8 mouse cellular contexts compared by ENCODE assay signal in the genomic region with DNA sequence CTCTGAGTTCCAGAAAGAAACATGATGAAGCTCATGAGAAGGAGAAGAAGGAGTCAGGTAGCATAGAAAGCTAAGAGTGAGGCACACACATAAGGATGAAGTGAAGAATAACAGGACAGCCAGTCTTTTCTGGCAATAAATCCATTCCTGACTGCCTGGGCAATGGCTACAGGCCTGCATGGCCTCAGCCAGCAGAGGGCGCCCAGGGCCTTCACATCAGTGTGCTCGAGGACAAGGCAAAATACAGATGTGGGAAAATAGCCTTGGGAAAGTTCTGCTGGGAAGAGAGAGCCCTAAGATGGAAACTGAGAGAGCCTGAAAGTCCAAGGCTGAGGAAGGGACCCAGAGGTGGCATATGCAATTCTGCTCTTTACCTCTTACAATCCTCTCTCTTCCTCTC. TPM values are rescaled to one million over a fixed set of nuclear protein-coding genes. Genes with fewer than 3 reads are reported as not detected.
DNase-seq lines count a peak whose midpoint lies in the region; ATAC-seq and TF ChIP-seq lines count a peak whose summit lies in the region.

No protein-coding gene starts in this region.

- no peaks in the 10 kb centered on the region for H3K4me1 ChIP-seq in bone marrow macrophage, adult 2 months (ENCODE audit: control insufficient read depth, insufficient read depth, low read length)
- no peaks in the 10 kb centered on the region for H3K4me1 ChIP-seq in embryonic fibroblast, embryonic 13.5 days (ENCODE audit: control insufficient read depth, insufficient read depth, low read length)
- H3K4me1 ChIP-seq in heart, embryonic 16.5 days (ENCODE audit: control insufficient read depth, insufficient read depth, low read length), result peaks cover 18% of the 10 kb centered on the region
- 0 out of 2 replicates have a peak, but pooled peaks cover 2% of the 10 kb centered on the region for H3K4me1 ChIP-seq in liver, adult 2 months (ENCODE audit: control insufficient read depth, insufficient read depth, low read length)
- H3K4me1 ChIP-seq in neural tube, embryonic 14.5 days (ENCODE audit: control insufficient read depth, insufficient read depth, low read length), result no peaks in the 10 kb centered on the region

- 0% methylated on average over 2 of the region's 2 CpGs for WGBS in heart, embryonic 16.5 days
- 0% methylated on average over 2 of the region's 2 CpGs for WGBS in liver, adult 2 months
- 4% methylated on average over 2 of the region's 2 CpGs for WGBS in neural tube, embryonic 14.5 days

- no peaks in the 10 kb centered on the region for H3K9me3 ChIP-seq in heart, embryonic 16.5 days (replicated peaks; ENCODE audit: control insufficient read depth, low read length)
- no peaks in the 10 kb centered on the region for H3K9me3 ChIP-seq in neural tube, embryonic 14.5 days (ENCODE audit: control insufficient read depth, low read length)

- peak; percentile 59; the same call in 1 of the 2 replicates for ATAC-seq in heart, embryonic 16.5 days (replicated peaks; ENCODE audit: extremely low read depth, insufficient read depth, low FRiP score)
- peak; percentile 96 for ATAC-seq in neural tube, embryonic 14.5 days (ENCODE audit: low read depth)

- H3K36me3 ChIP-seq in heart, embryonic 16.5 days (ENCODE audit: control insufficient read depth, insufficient read depth), result no peaks in the 10 kb centered on the region
- no peaks in the 10 kb centered on the region for H3K36me3 ChIP-seq in liver, adult 2 months (ENCODE audit: control insufficient read depth, insufficient read depth, low read length)
- no peaks in the 10 kb centered on the region for H3K36me3 ChIP-seq in neural tube, embryonic 14.5 days (ENCODE audit: control insufficient read depth, insufficient read depth, low read length)

- no peak overlapping the region for H3K27ac ChIP-seq in bone marrow macrophage, adult 2 months (ENCODE audit: insufficient read depth, low read depth, low read length)
- no peak overlapping the region for H3K27ac ChIP-seq in embryonic fibroblast, embryonic 13.5 days (ENCODE audit: insufficient read depth, low read length)
- no peak overlapping the region for H3K27ac ChIP-seq in heart, embryonic 16.5 days (ENCODE audit: low read length)
- no peak overlapping the region for H3K27ac ChIP-seq in liver, adult 2 months (replicated peaks; ENCODE audit: insufficient read depth, low read depth, low read length)
- no peak overlapping the region for H3K27ac ChIP-seq in neural tube, embryonic 14.5 days (ENCODE audit: low read depth, low read length)

- peak; percentile 80 for TF ChIP-seq CTCF in bone marrow macrophage, adult 2 months (IDR thresholded peaks at IDR 0.05; ENCODE audit: low read depth, low read length)
- peak; percentile 97 for TF ChIP-seq CTCF in embryonic fibroblast, embryonic 13.5 days (IDR thresholded peaks at IDR 0.05; ENCODE audit: borderline replicate concordance, insufficient read depth, low read length)
- peak; percentile 98 for TF ChIP-seq CTCF in liver, adult 2 months (IDR thresholded peaks at IDR 0.05; ENCODE audit: low read depth, low read length)

- TF ChIP-seq POLR2A in bone marrow macrophage, adult 2 months (IDR thresholded peaks at IDR 0.05; ENCODE audit: borderline replicate concordance, low read depth, low read length), result no peak
- TF ChIP-seq POLR2A in embryonic fibroblast, embryonic 13.5 days (IDR thresholded peaks at IDR 0.05; ENCODE audit: low read depth, low read length), result no peak
- no peak for TF ChIP-seq POLR2A in liver, adult 2 months (IDR thresholded peaks at IDR 0.05; ENCODE audit: extremely low read depth, insufficient read depth, low read length)

- H3K4me3 ChIP-seq in bone marrow macrophage, adult 2 months (ENCODE audit: insufficient read depth, low read length), result no peak overlapping the region
- no peak overlapping the region for H3K4me3 ChIP-seq in embryonic fibroblast, embryonic 13.5 days (ENCODE audit: insufficient read depth, low read length)
- H3K4me3 ChIP-seq in heart, embryonic 16.5 days (ENCODE audit: low read length), result no peak overlapping the region
- no peak overlapping the region for H3K4me3 ChIP-seq in liver, adult 2 months (ENCODE audit: insufficient read depth, low read depth, low read length)
- no peak overlapping the region for H3K4me3 ChIP-seq in neural tube, embryonic 14.5 days (ENCODE audit: low read depth, low read length)

- no peak overlapping the region for H3K9ac ChIP-seq in heart, embryonic 16.5 days (ENCODE audit: low read length)
- H3K9ac ChIP-seq in liver, adult 2 months (ENCODE audit: low read depth, low read length), result no peak overlapping the region
- H3K9ac ChIP-seq in neural tube, embryonic 14.5 days (replicated peaks; ENCODE audit: low read depth, low read length), result no peak overlapping the region

- peak; percentile 20 for DNase-seq in A20 (ENCODE audit: low read depth, low spot score)
- peak; percentile 91 for DNase-seq in kidney, postnatal 10 days
- DNase-seq in liver, adult 2 months (ENCODE audit: extremely low read depth, low read depth, low spot score), result peak; percentile 32
- peak; percentile 6 for DNase-seq in thymus, postnatal 25 days

- H3K4me2 ChIP-seq in heart, embryonic 16.5 days (ENCODE audit: low read depth, low read length), result no peak overlapping the region
- H3K4me2 ChIP-seq in neural tube, embryonic 14.5 days (ENCODE audit: low read depth, low read length), result no peak overlapping the region

- no peaks in the 10 kb centered on the region for H3K79me2 ChIP-seq in liver, adult 2 months (ENCODE audit: control insufficient read depth, insufficient read depth, low read length)

- no peaks in the 10 kb centered on the region for H3K27me3 ChIP-seq in heart, embryonic 16.5 days (ENCODE audit: control insufficient read depth, insufficient read depth, low read length)
- H3K27me3 ChIP-seq in liver, adult 2 months (ENCODE audit: control insufficient read depth, insufficient read depth, low read length), result no peaks in the 10 kb centered on the region
- H3K27me3 ChIP-seq in neural tube, embryonic 14.5 days (ENCODE audit: control insufficient read depth, insufficient read depth, low read length), result no peaks in the 10 kb centered on the region

RNA-seq across cellular contexts. Expression of a gene that starts 49.9 kb away (rescaled TPM):
- 8.8 and 9.2 TPM in 2 replicates for polyA plus RNA-seq in bone marrow macrophage, adult 2 months (2012; ENCODE audit: insufficient read depth, insufficient read length, missing spikeins)
- 28.8 and 33.1 TPM in 2 replicates for polyA plus RNA-seq in embryonic fibroblast, embryonic 13.5 days (2011; ENCODE audit: insufficient read length, low read depth, missing spikeins)
- 35.8 and 36.7 TPM in 2 replicates for polyA plus RNA-seq in heart, embryonic 16.5 days (2015; fragmentation: Nextera tagmentation; extraction: Ambion mirVana)
- 3.0 and 4.8 TPM in 2 replicates for total RNA-seq in liver, adult 2 months (2014; rRNA removed)
- 8.1 and 8.8 TPM in 2 replicates for polyA plus RNA-seq in liver, adult 2 months (2012; rRNA removed)
- 188 and 189 TPM in 2 replicates for polyA plus RNA-seq in neural tube, embryonic 14.5 days (2014; fragmentation: Nextera tagmentation; extraction: Ambion mirVana)

Comparison
In these comparisons a context has a peak if more than half of its experiments do, and no peak if none do; other contexts are left out.
1. DNase-seq: peak in every context shown above with its lines; median percentile 91 in kidney, postnatal 10 days; 32 in liver, adult 2 months; 20 in A20; 6 in thymus, postnatal 25 days.